Mouse (Mus musculus): ENCODE measurements around the gene Lrrc4. TPM values are rescaled to one million over a fixed set of nuclear protein-coding genes. Genes with fewer than 3 reads are reported as not detected.

The Lrrc4 gene
- 0.83 and 0.85 TPM in 2 replicates for polyA plus RNA-seq (2014; fragmentation: Nextera tagmentation; extraction: Ambion mirVana)

- Histone ChIP-seq H3K4me3 (ENCODE audit: low read depth, low read length) (peak within 1 kb of the TSS; percentile 62), H3K4me1 (replicated peaks; ENCODE audit: control insufficient read depth, insufficient read depth, low read length) (peaks cover 19% of the 10 kb centered on the region), H3K27me3 (replicated peaks; ENCODE audit: control insufficient read depth, insufficient read depth, low read length) (peaks cover 31% of the 10 kb centered on the region), H3K9me3 (ENCODE audit: control insufficient read depth, low read length) (no peaks in the 10 kb centered on the region), H3K27ac (ENCODE audit: low read depth) (no peak within 1 kb of the TSS), H3K36me3 (ENCODE audit: control insufficient read depth, insufficient read depth, low read length) (0 out of 2 replicates have a peak, but pooled peaks cover 3% of the 10 kb centered on the region), H3K4me2 (ENCODE audit: low read length) (peak within 1 kb of the TSS; percentile 100), H3K9ac (ENCODE audit: low read length) (peak within 1 kb of the TSS; percentile 51)
- DNase-seq (ENCODE audit: low spot score), result no peak
- ATAC-seq (replicated peaks; ENCODE audit: low FRiP score, low TSS enrichment, low read depth), result no peak
- 46% methylated on average over 27 of the region's 27 CpGs for WGBS
These were observed at the start of gene Lrrc4 for GRCm38 (mm10) chr6:28831011-28831853. Gene Lrrc4, minus strand, starts transcription at chr6:28831747.

GRCm38 (mm10) chr6:28880909-28881308, 49.4 kb upstream of the Lrrc4 start:
- Histone ChIP-seq H3K4me3 (ENCODE audit: low read depth, low read length) (no peak overlapping the region), H3K9ac (ENCODE audit: low read length) (no peak overlapping the region), H3K4me1 (replicated peaks; ENCODE audit: control insufficient read depth, insufficient read depth, low read length) (no peaks in the 10 kb centered on the region), H3K4me2 (ENCODE audit: low read length) (no peak overlapping the region), H3K27ac (ENCODE audit: low read depth) (no peak overlapping the region), H3K27me3 (replicated peaks; ENCODE audit: control insufficient read depth, insufficient read depth, low read length) (no peaks in the 10 kb centered on the region), H3K9me3 (ENCODE audit: control insufficient read depth, low read length) (no peaks in the 10 kb centered on the region), H3K36me3 (ENCODE audit: control insufficient read depth, insufficient read depth, low read length) (peaks cover 42% of the 10 kb centered on the region)
- 65% methylated on average over 4 of the region's 4 CpGs for WGBS
- DNase-seq (ENCODE audit: low spot score) (no peak), ATAC-seq (replicated peaks; ENCODE audit: low FRiP score, low TSS enrichment, low read depth) (no peak)

- 79% methylated on average over 8 of the region's 8 CpGs for WGBS
- DNase-seq (ENCODE audit: low spot score) (no peak), ATAC-seq (replicated peaks; ENCODE audit: low FRiP score, low TSS enrichment, low read depth) (no peak)
- Histone ChIP-seq H3K9me3 (ENCODE audit: control insufficient read depth, low read length) (no peaks in the 10 kb centered on the region), H3K9ac (ENCODE audit: low read length) (no peak overlapping the region), H3K4me3 (ENCODE audit: low read depth, low read length) (no peak overlapping the region), H3K36me3 (ENCODE audit: control insufficient read depth, insufficient read depth, low read length) (peaks cover 41% of the 10 kb centered on the region), H3K27ac (ENCODE audit: low read depth) (no peak overlapping the region), H3K27me3 (replicated peaks; ENCODE audit: control insufficient read depth, insufficient read depth, low read length) (no peaks in the 10 kb centered on the region), H3K4me1 (replicated peaks; ENCODE audit: control insufficient read depth, insufficient read depth, low read length) (no peaks in the 10 kb centered on the region), H3K4me2 (ENCODE audit: low read length) (no peak overlapping the region)
These were observed 47.8 kb upstream of the Lrrc4 start for GRCm38 (mm10) chr6:28879315-28879714.

- no peak overlapping the region for H3K4me3 ChIP-seq (ENCODE audit: low read depth, low read length)
- no peak overlapping the region for H3K27ac ChIP-seq (ENCODE audit: low read depth)
- peaks cover 29% of the 10 kb centered on the region for H3K36me3 ChIP-seq (ENCODE audit: control insufficient read depth, insufficient read depth, low read length)
- DNase-seq (ENCODE audit: low spot score), result no peak
- no peaks in the 10 kb centered on the region for H3K9me3 ChIP-seq (ENCODE audit: control insufficient read depth, low read length)
- H3K27me3 ChIP-seq (replicated peaks; ENCODE audit: control insufficient read depth, insufficient read depth, low read length), result no peaks in the 10 kb centered on the region
- ATAC-seq (replicated peaks; ENCODE audit: low FRiP score, low TSS enrichment, low read depth), result 0 out of 2 replicates have a peak, but pooled peaks have one; percentile 42
- 34% methylated on average over 7 of the region's 7 CpGs for WGBS
- H3K4me2 ChIP-seq (ENCODE audit: low read length), result no peak overlapping the region
- H3K4me1 ChIP-seq (replicated peaks; ENCODE audit: control insufficient read depth, insufficient read depth, low read length), result no peaks in the 10 kb centered on the region
- H3K9ac ChIP-seq (ENCODE audit: low read length), result no peak overlapping the region
These were observed 46.6 kb upstream of the Lrrc4 start for GRCm38 (mm10) chr6:28877945-28878666.

- no peak for DNase-seq (ENCODE audit: low spot score)
- Histone ChIP-seq H3K4me2 (ENCODE audit: low read length) (no peak overlapping the region), H3K4me3 (ENCODE audit: low read depth, low read length) (no peak overlapping the region), H3K9ac (ENCODE audit: low read length) (no peak overlapping the region), H3K4me1 (replicated peaks; ENCODE audit: control insufficient read depth, insufficient read depth, low read length) (no peaks in the 10 kb centered on the region), H3K27ac (ENCODE audit: low read depth) (no peak overlapping the region), H3K36me3 (ENCODE audit: control insufficient read depth, insufficient read depth, low read length) (peaks cover 27% of the 10 kb centered on the region), H3K27me3 (replicated peaks; ENCODE audit: control insufficient read depth, insufficient read depth, low read length) (no peaks in the 10 kb centered on the region), H3K9me3 (ENCODE audit: control insufficient read depth, low read length) (no peaks in the 10 kb centered on the region)
- no peak for ATAC-seq (replicated peaks; ENCODE audit: low FRiP score, low TSS enrichment, low read depth)
- WGBS, result 66% methylated on average over 3 of the region's 3 CpGs
These were observed 44.9 kb upstream of the Lrrc4 start for GRCm38 (mm10) chr6:28876492-28876891.

GRCm38 (mm10) chr6:28875333-28875732, 43.8 kb upstream of the Lrrc4 start:
- Histone ChIP-seq H3K4me2 (ENCODE audit: low read length) (no peak overlapping the region), H3K4me3 (ENCODE audit: low read depth, low read length) (no peak overlapping the region), H3K4me1 (replicated peaks; ENCODE audit: control insufficient read depth, insufficient read depth, low read length) (no peaks in the 10 kb centered on the region), H3K9ac (ENCODE audit: low read length) (no peak overlapping the region), H3K36me3 (ENCODE audit: control insufficient read depth, insufficient read depth, low read length) (peaks cover 27% of the 10 kb centered on the region), H3K27me3 (replicated peaks; ENCODE audit: control insufficient read depth, insufficient read depth, low read length) (no peaks in the 10 kb centered on the region), H3K27ac (ENCODE audit: low read depth) (no peak overlapping the region), H3K9me3 (ENCODE audit: control insufficient read depth, low read length) (no peaks in the 10 kb centered on the region)
- DNase-seq (ENCODE audit: low spot score) (no peak), ATAC-seq (replicated peaks; ENCODE audit: low FRiP score, low TSS enrichment, low read depth) (no peak)
- WGBS, result 86% methylated on average over 1 of the region's 1 CpGs

- DNase-seq (ENCODE audit: low spot score) (no peak), ATAC-seq (replicated peaks; ENCODE audit: low FRiP score, low TSS enrichment, low read depth) (no peak)
- H3K36me3 ChIP-seq (ENCODE audit: control insufficient read depth, insufficient read depth, low read length), result peaks cover 26% of the 10 kb centered on the region
- no peaks in the 10 kb centered on the region for H3K4me1 ChIP-seq (replicated peaks; ENCODE audit: control insufficient read depth, insufficient read depth, low read length)
- no peak overlapping the region for H3K4me2 ChIP-seq (ENCODE audit: low read length)
- H3K27me3 ChIP-seq (replicated peaks; ENCODE audit: control insufficient read depth, insufficient read depth, low read length), result no peaks in the 10 kb centered on the region
- no peak overlapping the region for H3K4me3 ChIP-seq (ENCODE audit: low read depth, low read length)
- no peak overlapping the region for H3K27ac ChIP-seq (ENCODE audit: low read depth)
- H3K9ac ChIP-seq (ENCODE audit: low read length), result no peak overlapping the region
- 88% methylated on average over 5 of the region's 5 CpGs for WGBS
- no peaks in the 10 kb centered on the region for H3K9me3 ChIP-seq (ENCODE audit: control insufficient read depth, low read length)
These were observed 43.2 kb upstream of the Lrrc4 start for GRCm38 (mm10) chr6:28874759-28875158.

GRCm38 (mm10) chr6:28874053-28874452, 42.5 kb upstream of the Lrrc4 start:
- H3K27me3 ChIP-seq (replicated peaks; ENCODE audit: control insufficient read depth, insufficient read depth, low read length), result no peaks in the 10 kb centered on the region
- no peak overlapping the region for H3K9ac ChIP-seq (ENCODE audit: low read length)
- H3K4me2 ChIP-seq (ENCODE audit: low read length), result no peak overlapping the region
- 66% methylated on average over 11 of the region's 11 CpGs for WGBS
- DNase-seq (ENCODE audit: low spot score) (no peak), ATAC-seq (replicated peaks; ENCODE audit: low FRiP score, low TSS enrichment, low read depth) (no peak)
- peaks cover 23% of the 10 kb centered on the region for H3K36me3 ChIP-seq (ENCODE audit: control insufficient read depth, insufficient read depth, low read length)
- H3K9me3 ChIP-seq (ENCODE audit: control insufficient read depth, low read length), result no peaks in the 10 kb centered on the region
- H3K4me1 ChIP-seq (replicated peaks; ENCODE audit: control insufficient read depth, insufficient read depth, low read length), result no peaks in the 10 kb centered on the region
- no peak overlapping the region for H3K27ac ChIP-seq (ENCODE audit: low read depth)
- H3K4me3 ChIP-seq (ENCODE audit: low read depth, low read length), result no peak overlapping the region
